In the genomic region with DNA sequence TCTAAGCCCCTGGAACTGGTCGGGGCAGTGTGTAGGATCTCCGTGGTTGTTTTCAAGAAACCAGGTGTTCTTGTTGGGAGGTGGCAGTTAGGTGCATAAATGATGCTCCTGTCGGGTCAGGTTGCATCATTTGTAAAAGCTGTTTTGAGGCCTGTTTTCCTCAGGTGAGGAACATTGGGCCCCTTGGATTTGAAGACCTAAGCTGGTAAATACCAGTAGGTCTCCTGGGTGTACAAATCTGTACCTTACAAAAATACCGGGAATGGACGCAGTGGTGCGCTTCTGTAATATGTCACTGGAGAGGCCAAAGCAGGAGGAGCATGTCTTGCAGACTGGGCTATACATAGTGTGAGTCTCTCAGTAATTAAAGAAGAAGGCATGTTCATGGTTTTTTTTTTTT, we compare ENCODE assay signal across 8 mouse cellular contexts. TPM values are rescaled to one million over a fixed set of nuclear protein-coding genes. Genes with fewer than 3 reads are reported as not detected.
DNase-seq lines count a peak whose midpoint lies in the region; ATAC-seq lines count a peak whose summit lies in the region.

No protein-coding gene starts in this region.

- DNase-seq in lung, adult 18-20 months: no peak
- DNase-seq in ovary, postnatal 36 days (ENCODE audit: low spot score): no peak

- peak overlapping the region; percentile 88 for H3K4me3 ChIP-seq in lung, embryonic 15.5 days
- peak overlapping the region; percentile 86 for H3K4me3 ChIP-seq in embryonic facial prominence, embryonic 13.5 days
- peak overlapping the region; percentile 89 for H3K4me3 ChIP-seq in intestine, embryonic 16.5 days (ENCODE audit: low read length)
- peak overlapping the region; percentile 94 for H3K4me3 ChIP-seq in neural tube, embryonic 15.5 days (replicated peaks)

- H3K4me2 ChIP-seq in lung, embryonic 15.5 days: peak overlapping the region; percentile 75
- H3K4me2 ChIP-seq in embryonic facial prominence, embryonic 13.5 days: peak overlapping the region; percentile 90
- peak overlapping the region; percentile 90 for H3K4me2 ChIP-seq in intestine, embryonic 16.5 days (ENCODE audit: low read depth, low read length)
- H3K4me2 ChIP-seq in neural tube, embryonic 15.5 days: peak overlapping the region; percentile 79

- peaks cover 37% of the 10 kb centered on the region for H3K36me3 ChIP-seq in lung, embryonic 15.5 days
- H3K36me3 ChIP-seq in embryonic facial prominence, embryonic 13.5 days: peaks cover 36% of the 10 kb centered on the region
- peaks cover 33% of the 10 kb centered on the region for H3K36me3 ChIP-seq in intestine, embryonic 16.5 days (ENCODE audit: control insufficient read depth, insufficient read depth, low read length)
- H3K36me3 ChIP-seq in neural tube, embryonic 15.5 days: peaks cover 36% of the 10 kb centered on the region

- no peaks in the 10 kb centered on the region for H3K9me3 ChIP-seq in lung, embryonic 15.5 days
- H3K9me3 ChIP-seq in embryonic facial prominence, embryonic 13.5 days: no peaks in the 10 kb centered on the region
- no peaks in the 10 kb centered on the region for H3K9me3 ChIP-seq in intestine, embryonic 16.5 days (ENCODE audit: control insufficient read depth, low read length)
- H3K9me3 ChIP-seq in neural tube, embryonic 15.5 days (replicated peaks): no peaks in the 10 kb centered on the region

- peak overlapping the region; percentile 91 for H3K9ac ChIP-seq in lung, embryonic 15.5 days
- peak overlapping the region; percentile 90 for H3K9ac ChIP-seq in embryonic facial prominence, embryonic 13.5 days
- peak overlapping the region; percentile 98 for H3K9ac ChIP-seq in intestine, embryonic 16.5 days (ENCODE audit: low read depth, low read length)
- peak overlapping the region; percentile 89 for H3K9ac ChIP-seq in neural tube, embryonic 15.5 days (replicated peaks)

- ATAC-seq in lung, embryonic 15.5 days (ENCODE audit: borderline replicate concordance, extremely low read depth, low FRiP score, low TSS enrichment): no peak
- no peak for ATAC-seq in embryonic facial prominence, embryonic 13.5 days (ENCODE audit: insufficient number of reproducible peaks, insufficient read depth, low FRiP score, low TSS enrichment, low read depth)
- no peak for ATAC-seq in intestine, embryonic 16.5 days
- no peak for ATAC-seq in neural tube, embryonic 15.5 days (ENCODE audit: low FRiP score)
- no peak for ATAC-seq in cerebellum, adult (ENCODE audit: insufficient number of reproducible peaks, low FRiP score, low TSS enrichment)
- no peak for ATAC-seq in erythroid progenitor cell, adult 5-6 weeks (replicated peaks; ENCODE audit: low FRiP score, poor library complexity, severe bottlenecking)

- WGBS in lung, embryonic 15.5 days: 18% methylated on average over 6 of the region's 6 CpGs
- 36% methylated on average over 6 of the region's 6 CpGs for whole genome bisulfite sequencing in embryonic facial prominence, embryonic 13.5 days
- 23% methylated on average over 6 of the region's 6 CpGs for WGBS in intestine, embryonic 16.5 days
- WGBS in neural tube, embryonic 15.5 days: 31% methylated on average over 6 of the region's 6 CpGs

- no peaks in the 10 kb centered on the region for H3K27me3 ChIP-seq in lung, embryonic 15.5 days
- H3K27me3 ChIP-seq in embryonic facial prominence, embryonic 13.5 days: no peaks in the 10 kb centered on the region
- H3K27me3 ChIP-seq in intestine, embryonic 16.5 days (replicated peaks; ENCODE audit: control insufficient read depth, insufficient read depth, low read length): no peaks in the 10 kb centered on the region
- no peaks in the 10 kb centered on the region for H3K27me3 ChIP-seq in neural tube, embryonic 15.5 days (replicated peaks)

- H3K27ac ChIP-seq in lung, embryonic 15.5 days: peak overlapping the region; percentile 90
- no peak overlapping the region for H3K27ac ChIP-seq in embryonic facial prominence, embryonic 13.5 days
- H3K27ac ChIP-seq in intestine, embryonic 16.5 days (ENCODE audit: low read length): peak overlapping the region; percentile 92
- peak overlapping the region; percentile 45; the same call in 1 of the 2 replicates for H3K27ac ChIP-seq in neural tube, embryonic 15.5 days (replicated peaks)

- peaks cover 17% of the 10 kb centered on the region for H3K4me1 ChIP-seq in lung, embryonic 15.5 days
- H3K4me1 ChIP-seq in embryonic facial prominence, embryonic 13.5 days: peaks cover 8% of the 10 kb centered on the region
- peaks cover 7% of the 10 kb centered on the region for H3K4me1 ChIP-seq in intestine, embryonic 16.5 days (ENCODE audit: control insufficient read depth, insufficient read depth, low read length)
- peaks cover 19% of the 10 kb centered on the region for H3K4me1 ChIP-seq in neural tube, embryonic 15.5 days

RNA-seq across cellular contexts. Expression of a gene that starts 1.5 kb away (rescaled TPM):
- polyA plus RNA-seq in lung, embryonic 15.5 days (2015; fragmentation: Nextera tagmentation; extraction: Ambion mirVana): 107 and 116 TPM in 2 replicates
- 56.1 and 63.7 TPM in 2 replicates for polyA plus RNA-seq in embryonic facial prominence, embryonic 13.5 days (2015; fragmentation: Nextera tagmentation; extraction: Ambion mirVana)
- polyA plus RNA-seq in intestine, embryonic 16.5 days (2015; fragmentation: Nextera tagmentation; extraction: Ambion mirVana): 163 and 188 TPM in 2 replicates
- polyA plus RNA-seq in neural tube, embryonic 15.5 days (2015; fragmentation: Nextera tagmentation; extraction: Ambion mirVana): 70.8 and 75.5 TPM in 2 replicates
- total RNA-seq in erythroid progenitor cell, adult 5-6 weeks (2015; ENCODE audit: low replicate concordance): 54.1 and 64.2 TPM in 2 replicates
- total RNA-seq in erythroid progenitor cell, adult 5-6 weeks (2017; ENCODE audit: low replicate concordance): 27.3 and 59.2 TPM in 2 replicates

RNA-seq across cellular contexts. Expression of a gene that starts 46.4 kb away (rescaled TPM):
- polyA plus RNA-seq in lung, embryonic 15.5 days (2015; fragmentation: Nextera tagmentation; extraction: Ambion mirVana): 0.10 and 0.43 TPM in 2 replicates
- polyA plus RNA-seq in embryonic facial prominence, embryonic 13.5 days (2015; fragmentation: Nextera tagmentation; extraction: Ambion mirVana): 0.34 and 0.37 TPM in 2 replicates
- polyA plus RNA-seq in intestine, embryonic 16.5 days (2015; fragmentation: Nextera tagmentation; extraction: Ambion mirVana): 0.27 and 0.43 TPM in 2 replicates
- 0.68 and 1.0 TPM in 2 replicates for polyA plus RNA-seq in neural tube, embryonic 15.5 days (2015; fragmentation: Nextera tagmentation; extraction: Ambion mirVana)
- total RNA-seq in erythroid progenitor cell, adult 5-6 weeks (2015; ENCODE audit: low replicate concordance): 3.2 and 10.1 TPM in 2 replicates
- total RNA-seq in erythroid progenitor cell, adult 5-6 weeks (2017; ENCODE audit: low replicate concordance): 2.7 and 3.9 TPM in 2 replicates

RNA-seq across cellular contexts. Expression of a gene that starts 58.8 kb away (rescaled TPM):
- 0.14 TPM in 1 of 2 replicates, not detected in the other for polyA plus RNA-seq in lung, embryonic 15.5 days (2015; fragmentation: Nextera tagmentation; extraction: Ambion mirVana)
- polyA plus RNA-seq in embryonic facial prominence, embryonic 13.5 days (2015; fragmentation: Nextera tagmentation; extraction: Ambion mirVana): 0.14 TPM in 1 of 2 replicates, not detected in the other
- polyA plus RNA-seq in intestine, embryonic 16.5 days (2015; fragmentation: Nextera tagmentation; extraction: Ambion mirVana): 0.05 and 0.06 TPM in 2 replicates
- polyA plus RNA-seq in neural tube, embryonic 15.5 days (2015; fragmentation: Nextera tagmentation; extraction: Ambion mirVana): 0.10 and 0.23 TPM in 2 replicates
- 0.84 and 4.0 TPM in 2 replicates for total RNA-seq in erythroid progenitor cell, adult 5-6 weeks (2015; ENCODE audit: low replicate concordance)
- 0.90 TPM in 1 of 2 replicates, not detected in the other for total RNA-seq in erythroid progenitor cell, adult 5-6 weeks (2017; ENCODE audit: low replicate concordance)
